7 mouse cellular contexts compared by ENCODE assay signal in genomic region chr12:101083839-101084195, GRCm38 (mm10). TPM values are rescaled to one million over a fixed set of nuclear protein-coding genes. Genes with fewer than 3 reads are reported as not detected.
A peak's percentile ranks its signal among the peaks of the same experiment; 100 is the strongest.
DNase-seq lines count a peak whose midpoint lies in the region; ATAC-seq lines count a peak whose summit lies in the region.

No protein-coding gene starts in this region.

- H3K36me3 ChIP-seq in lung, embryonic 16.5 days (ENCODE audit: control insufficient read depth, insufficient read depth, low read length), result 0 out of 2 replicates have a peak, but pooled peaks cover 2% of the 10 kb centered on the region
- H3K36me3 ChIP-seq in liver, embryonic 11.5 days (ENCODE audit: control insufficient read depth, insufficient read depth, low read length), result 0 out of 2 replicates have a peak, but pooled peaks cover 3% of the 10 kb centered on the region
- 0 out of 2 replicates have a peak, but pooled peaks cover 2% of the 10 kb centered on the region for H3K36me3 ChIP-seq in stomach, embryonic 15.5 days

- DNase-seq in lung, postnatal 25 days (ENCODE audit: low spot score), result no peak
- no peak for DNase-seq in liver, embryonic 11.5 days (ENCODE audit: low spot score)
- no peak for DNase-seq in spleen, postnatal 36 days (ENCODE audit: low spot score in 2 of 2)
- DNase-seq in frontal cortex, postnatal 36 days (ENCODE audit: low spot score in 2 of 2), result no peak

- under 1% methylated on average over 23 of the region's 23 CpGs for whole genome bisulfite sequencing in lung, embryonic 16.5 days
- WGBS in liver, embryonic 11.5 days, result 0% methylated on average over 23 of the region's 23 CpGs
- 0% methylated on average over 23 of the region's 23 CpGs for WGBS in stomach, embryonic 15.5 days

- H3K27ac ChIP-seq in lung, embryonic 16.5 days (ENCODE audit: low read length), result peak overlapping the region; percentile 98
- peak overlapping the region; percentile 98 for H3K27ac ChIP-seq in liver, embryonic 11.5 days (ENCODE audit: low read depth, low read length)
- peak overlapping the region; percentile 99 for H3K27ac ChIP-seq in stomach, embryonic 15.5 days

- H3K4me3 ChIP-seq in lung, embryonic 16.5 days (ENCODE audit: low read length), result peak overlapping the region; percentile 88
- H3K4me3 ChIP-seq in liver, embryonic 11.5 days (ENCODE audit: low read depth, low read length), result peak overlapping the region; percentile 100
- peak overlapping the region; percentile 84 for H3K4me3 ChIP-seq in stomach, embryonic 15.5 days (replicated peaks)

- H3K4me2 ChIP-seq in lung, embryonic 16.5 days (ENCODE audit: low read depth, low read length), result peak overlapping the region; percentile 63
- H3K4me2 ChIP-seq in liver, embryonic 11.5 days, result peak overlapping the region; percentile 85
- peak overlapping the region; percentile 67 for H3K4me2 ChIP-seq in stomach, embryonic 15.5 days

- H3K9ac ChIP-seq in lung, embryonic 16.5 days (ENCODE audit: low read length), result peak overlapping the region; percentile 99
- peak overlapping the region; percentile 99 for H3K9ac ChIP-seq in liver, embryonic 11.5 days (ENCODE audit: low read depth, low read length)
- peak overlapping the region; percentile 80 for H3K9ac ChIP-seq in stomach, embryonic 15.5 days

- peak; percentile 64; the same call in 1 of the 2 replicates for ATAC-seq in lung, embryonic 16.5 days (ENCODE audit: low read depth)
- peak; percentile 65 for ATAC-seq in erythroid progenitor cell, adult 5-6 weeks (replicated peaks; ENCODE audit: low FRiP score, poor library complexity, severe bottlenecking)
- peak; percentile 56 for ATAC-seq in liver, embryonic 11.5 days (replicated peaks; ENCODE audit: low FRiP score)
- ATAC-seq in stomach, embryonic 15.5 days (ENCODE audit: insufficient read depth, low FRiP score, low read depth), result no peak; the same call in 1 of the 2 replicates

- no peaks in the 10 kb centered on the region for H3K9me3 ChIP-seq in lung, embryonic 16.5 days (ENCODE audit: control insufficient read depth, low read length)
- no peaks in the 10 kb centered on the region for H3K9me3 ChIP-seq in liver, embryonic 11.5 days (ENCODE audit: control insufficient read depth, low read length)
- no peaks in the 10 kb centered on the region for H3K9me3 ChIP-seq in stomach, embryonic 15.5 days

- H3K27me3 ChIP-seq in lung, embryonic 16.5 days (ENCODE audit: control insufficient read depth, insufficient read depth, low read depth, low read length), result no peaks in the 10 kb centered on the region
- no peaks in the 10 kb centered on the region for H3K27me3 ChIP-seq in liver, embryonic 11.5 days (replicated peaks; ENCODE audit: control insufficient read depth, insufficient read depth, low read length)
- H3K27me3 ChIP-seq in stomach, embryonic 15.5 days (replicated peaks), result no peaks in the 10 kb centered on the region

- peaks cover 13% of the 10 kb centered on the region for H3K4me1 ChIP-seq in lung, embryonic 16.5 days (replicated peaks; ENCODE audit: control insufficient read depth, insufficient read depth, low read length)
- peaks cover 13% of the 10 kb centered on the region; the same call in 1 of the 2 replicates for H3K4me1 ChIP-seq in liver, embryonic 11.5 days (replicated peaks; ENCODE audit: control insufficient read depth, insufficient read depth, low read length)
- H3K4me1 ChIP-seq in stomach, embryonic 15.5 days, result peaks cover 11% of the 10 kb centered on the region

RNA-seq across cellular contexts. Expression of gene Ppp4r3a, which starts 0.3 kb away (rescaled TPM):
- polyA plus RNA-seq in lung, embryonic 16.5 days (2015; fragmentation: Nextera tagmentation; extraction: Ambion mirVana), result 28.8 and 30.4 TPM in 2 replicates
- total RNA-seq in erythroid progenitor cell, adult 5-6 weeks (2015; ENCODE audit: low replicate concordance), result 111 and 134 TPM in 2 replicates
- total RNA-seq in erythroid progenitor cell, adult 5-6 weeks (2017; ENCODE audit: low replicate concordance), result 135 and 202 TPM in 2 replicates
- polyA plus RNA-seq in liver, embryonic 11.5 days (2014; fragmentation: Nextera tagmentation; extraction: Ambion mirVana), result 53.4 and 54.4 TPM in 2 replicates
- polyA plus RNA-seq in stomach, embryonic 15.5 days (2015; fragmentation: Nextera tagmentation; extraction: Ambion mirVana), result 39.9 and 46.9 TPM in 2 replicates

RNA-seq across cellular contexts. Expression of gene Ccdc88c, which starts 55.0 kb away (rescaled TPM):
- 18.8 and 20.2 TPM in 2 replicates for polyA plus RNA-seq in lung, embryonic 16.5 days (2015; fragmentation: Nextera tagmentation; extraction: Ambion mirVana)
- 96.4 and 130 TPM in 2 replicates for total RNA-seq in erythroid progenitor cell, adult 5-6 weeks (2015; ENCODE audit: low replicate concordance)
- 189 and 234 TPM in 2 replicates for total RNA-seq in erythroid progenitor cell, adult 5-6 weeks (2017; ENCODE audit: low replicate concordance)
- polyA plus RNA-seq in liver, embryonic 11.5 days (2014; fragmentation: Nextera tagmentation; extraction: Ambion mirVana), result 11.8 and 13.3 TPM in 2 replicates
- 9.4 and 11.1 TPM in 2 replicates for polyA plus RNA-seq in stomach, embryonic 15.5 days (2015; fragmentation: Nextera tagmentation; extraction: Ambion mirVana)
